Mouse (Mus musculus) erythroblast, embryonic 14.5 days (primary cell): ENCODE data around the gene Mbd5.

ENCODE experiments used
- GATA1 ChIP-seq: IDR thresholded peaks from 2 replicates; pipeline ENCODE4 v1.6.1; 2012; ENCODE audit warnings: low read length, inconsistent platforms, mixed read lengths
- TAL1 ChIP-seq: IDR thresholded peaks from 3 replicates; pipeline ENCODE4 v1.6.1; 2012; ENCODE audit warnings: low read length, inconsistent platforms, mixed read lengths

GRCm38 (mm10) chr2:49359706-49360105 is 410.4 kb downstream of the Mbd5 start:
- no peak for TF ChIP-seq GATA1
- no peak for TF ChIP-seq TAL1
